Mouse (Mus musculus) intestine, postnatal 0 days (tissue): ENCODE measurements around the gene Rgs19. TPM values are rescaled to one million over a fixed set of nuclear protein-coding genes. Genes with fewer than 3 reads are reported as not detected.

Experiments used
- ATAC-seq: fragments of 200-750 bp; cut with Nextera tagmentation; 2 replicates; pipeline ENCODE4 v1.8.0; 2017; ENCODE audit warnings: mild to moderate bottlenecking, moderate TSS enrichment, moderate library complexity
- H3K27ac ChIP-seq: fragments of 300-500 bp; sonication (generic); 2 replicates; pipeline ENCODE4 v1.5.1; 2014; ENCODE audit warnings: mild to moderate bottlenecking, low read depth, low read length, moderate library complexity
- H3K27me3 ChIP-seq: fragments of 300-500 bp; sonication (generic); replicated peaks from 2 replicates; pipeline ENCODE4 v1.6.1; 2014; ENCODE audit warnings: low read length, mixed read lengths; ENCODE audit not compliant: control insufficient read depth, insufficient read depth
- H3K36me3 ChIP-seq: fragments of 300-500 bp; sonication (generic); 2 replicates; pipeline ENCODE4 v1.6.1; 2014; ENCODE audit warnings: mild to moderate bottlenecking, moderate library complexity; ENCODE audit not compliant: control insufficient read depth, insufficient read depth
- H3K4me1 ChIP-seq: fragments of 300-500 bp; sonication (generic); replicated peaks from 2 replicates; pipeline ENCODE4 v1.6.1; 2014; ENCODE audit warnings: antibody characterized with exemption, low read length, mixed read lengths; ENCODE audit not compliant: control insufficient read depth, insufficient read depth
- H3K4me2 ChIP-seq: fragments of 300-500 bp; sonication (generic); replicated peaks from 2 replicates; pipeline ENCODE4 v1.6.1; 2014; ENCODE audit warnings: low read depth, mild to moderate bottlenecking, moderate library complexity
- H3K4me3 ChIP-seq: fragments of 300-500 bp; sonication (generic); 2 replicates; pipeline ENCODE4 v1.5.1; 2014; ENCODE audit warnings: low read depth, low read length
- H3K9ac ChIP-seq: fragments of 300-500 bp; sonication (generic); 2 replicates; pipeline ENCODE4 v1.6.1; 2014; ENCODE audit warnings: mild to moderate bottlenecking, low read depth, low read length
- H3K9me3 ChIP-seq: fragments of 300-500 bp; sonication (generic); 2 replicates; pipeline ENCODE4 v1.6.1; 2016; ENCODE audit warnings: mixed run types; ENCODE audit not compliant: control insufficient read depth
- CTCF ChIP-seq: sonication (generic); IDR thresholded peaks from 2 replicates; pipeline ENCODE4 v1.5.1; 2016; ENCODE audit warnings: low read depth, mild to moderate bottlenecking, control low read depth, antibody characterized with exemption, moderate library complexity
- WGBS: fragments of 180-500 bp; shearing (Covaris S2); extraction: QIAGEN DNeasy Blood & Tissue Kit; methylation state at CpG from one replicate; pipeline ENCODE4 v1.1.7; 2014; 5-methylcytosine and 5-hydroxymethylcytosine counted together
- polyA plus RNA-seq: library from polyadenylated mRNA; unstranded; fragments of >200 nt; fragmentation: Nextera tagmentation; extraction: Ambion mirVana; gene quantifications from 2 replicates; pipeline ENCODE4 v1.2.1, GENCODE M21; 2015

Rgs19 gene
- polyA plus RNA-seq, 1 experiment from 2014 or later: 11.3 TPM

GRCm38 (mm10) chr2:181695776-181696175 is 2.0 kb upstream of the Rgs19 start:
- Histone ChIP-seq H3K27me3 (no peaks in the 10 kb centered on the region), H3K9ac (no peak overlapping the region), H3K27ac (no peak overlapping the region), H3K36me3 (no peaks in the 10 kb centered on the region), H3K9me3 (no peaks in the 10 kb centered on the region), H3K4me2 (no peak overlapping the region), H3K4me1 (0 out of 2 replicates have a peak, but pooled peaks cover 4% of the 10 kb centered on the region), H3K4me3 (no peak overlapping the region)
- 67% methylated on average over 1 of the region's 1 CpGs for WGBS
- no peak for TF ChIP-seq CTCF
- no peak for ATAC-seq

GRCm38 (mm10) chr2:181694581-181694980 is 804 bp upstream of the Rgs19 start:
- no peak overlapping the region for H3K27ac ChIP-seq
- no peaks in the 10 kb centered on the region for H3K9me3 ChIP-seq
- no peak overlapping the region for H3K4me2 ChIP-seq
- H3K36me3 ChIP-seq: no peaks in the 10 kb centered on the region; the same call in 1 of the 2 replicates
- H3K4me1 ChIP-seq: 0 out of 2 replicates have a peak, but pooled peaks cover 4% of the 10 kb centered on the region
- H3K9ac ChIP-seq: no peak overlapping the region
- no peaks in the 10 kb centered on the region for H3K27me3 ChIP-seq
- no peak overlapping the region for H3K4me3 ChIP-seq
- ATAC-seq: no peak
- no peak for TF ChIP-seq CTCF
- whole genome bisulfite sequencing: 97% methylated on average over 3 of the region's 3 CpGs

- no peak for ATAC-seq
- 88% methylated on average over 3 of the region's 3 CpGs for WGBS
- H3K4me2 ChIP-seq: 0 out of 2 replicates have a peak overlapping the region, but pooled peaks have one; percentile 27
- no peak overlapping the region for H3K9ac ChIP-seq
- TF ChIP-seq CTCF: no peak
- peaks cover 10% of the 10 kb centered on the region; the same call in 1 of the 2 replicates for H3K36me3 ChIP-seq
- H3K27ac ChIP-seq: no peak overlapping the region
- H3K4me1 ChIP-seq: 0 out of 2 replicates have a peak, but pooled peaks cover 4% of the 10 kb centered on the region
- no peaks in the 10 kb centered on the region for H3K9me3 ChIP-seq
- no peak overlapping the region for H3K4me3 ChIP-seq
- H3K27me3 ChIP-seq: no peaks in the 10 kb centered on the region
Measured at GRCm38 (mm10) chr2:181692304-181692703, 1.5 kb downstream of the Rgs19 start.

GRCm38 (mm10) chr2:181691571-181691970 is 2.2 kb downstream of the Rgs19 start:
- ATAC-seq: no peak
- no peak overlapping the region for H3K9ac ChIP-seq
- peaks cover 12% of the 10 kb centered on the region; the same call in 1 of the 2 replicates for H3K36me3 ChIP-seq
- H3K9me3 ChIP-seq: no peaks in the 10 kb centered on the region
- no peak overlapping the region for H3K4me3 ChIP-seq
- H3K27me3 ChIP-seq: no peaks in the 10 kb centered on the region
- H3K4me1 ChIP-seq: 0 out of 2 replicates have a peak, but pooled peaks cover 4% of the 10 kb centered on the region
- no peak for TF ChIP-seq CTCF
- no peak overlapping the region for H3K27ac ChIP-seq
- WGBS: 94% methylated on average over 4 of the region's 4 CpGs
- H3K4me2 ChIP-seq: no peak overlapping the region

GRCm38 (mm10) chr2:181691083-181691482 is 2.7 kb downstream of the Rgs19 start:
- Histone ChIP-seq H3K36me3 (peaks cover 16% of the 10 kb centered on the region; the same call in 1 of the 2 replicates), H3K4me1 (0 out of 2 replicates have a peak, but pooled peaks cover 4% of the 10 kb centered on the region), H3K27me3 (no peaks in the 10 kb centered on the region), H3K27ac (no peak overlapping the region), H3K9me3 (no peaks in the 10 kb centered on the region), H3K9ac (no peak overlapping the region), H3K4me3 (no peak overlapping the region), H3K4me2 (no peak overlapping the region)
- no peak for TF ChIP-seq CTCF
- 89% methylated on average over 6 of the region's 6 CpGs for WGBS
- no peak for ATAC-seq

- no peaks in the 10 kb centered on the region for H3K27me3 ChIP-seq
- H3K9ac ChIP-seq: no peak overlapping the region
- H3K4me3 ChIP-seq: no peak overlapping the region
- 0 out of 2 replicates have a peak, but pooled peaks cover 4% of the 10 kb centered on the region for H3K4me1 ChIP-seq
- no peak for TF ChIP-seq CTCF
- no peak for ATAC-seq
- H3K36me3 ChIP-seq: peaks cover 18% of the 10 kb centered on the region; the same call in 1 of the 2 replicates
- WGBS: 89% methylated on average over 10 of the region's 10 CpGs
- no peak overlapping the region for H3K27ac ChIP-seq
- H3K9me3 ChIP-seq: no peaks in the 10 kb centered on the region
- no peak overlapping the region for H3K4me2 ChIP-seq
Measured at GRCm38 (mm10) chr2:181689466-181690160, 4.2 kb downstream of the Rgs19 start.
